Mouse (Mus musculus): Measurements from ENCODE around the gene Krt28. TPM values are rescaled to one million over a fixed set of nuclear protein-coding genes. Genes with fewer than 3 reads are reported as not detected.

Gene Krt28
- polyA plus RNA-seq, 1 experiment from 2014 or later, result not detected

Other genes starting within 250 kb of the Krt28 start
- 0.34 and 0.67 TPM in 2 replicates for gene Ccr7, start 219.8 kb downstream of the Krt28 start, polyA plus RNA-seq (2015; fragmentation: Nextera tagmentation; extraction: Ambion mirVana)
- gene Smarce1, start 143.9 kb downstream of the Krt28 start, polyA plus RNA-seq (2015; fragmentation: Nextera tagmentation; extraction: Ambion mirVana), result 136 and 143 TPM in 2 replicates
- gene Krt222, start 130.8 kb downstream of the Krt28 start, polyA plus RNA-seq (2015; fragmentation: Nextera tagmentation; extraction: Ambion mirVana), result 2.1 and 3.1 TPM in 2 replicates
- gene Krt24, start 89.6 kb downstream of the Krt28 start, polyA plus RNA-seq (2015; fragmentation: Nextera tagmentation; extraction: Ambion mirVana), result not detected in 2 replicates
- gene Krt25, start 52.0 kb downstream of the Krt28 start, polyA plus RNA-seq (2015; fragmentation: Nextera tagmentation; extraction: Ambion mirVana), result not detected in 2 replicates
- not detected in 2 replicates for gene Krt26, start 36.9 kb downstream of the Krt28 start, polyA plus RNA-seq (2015; fragmentation: Nextera tagmentation; extraction: Ambion mirVana)
- gene Krt27, start 23.8 kb downstream of the Krt28 start, polyA plus RNA-seq (2015; fragmentation: Nextera tagmentation; extraction: Ambion mirVana), result not detected in 2 replicates
- gene Krt10, start 14.5 kb upstream of the Krt28 start, polyA plus RNA-seq (2015; fragmentation: Nextera tagmentation; extraction: Ambion mirVana), result 11.8 and 18.2 TPM in 2 replicates
- gene Krt12, start 47.4 kb upstream of the Krt28 start, polyA plus RNA-seq (2015; fragmentation: Nextera tagmentation; extraction: Ambion mirVana), result not detected in 2 replicates
- 0.43 and 0.68 TPM in 2 replicates for gene Krt20, start 63.2 kb upstream of the Krt28 start, polyA plus RNA-seq (2015; fragmentation: Nextera tagmentation; extraction: Ambion mirVana)
- 0.32 and 0.35 TPM in 2 replicates for gene Krt23, start 118.2 kb upstream of the Krt28 start, polyA plus RNA-seq (2015; fragmentation: Nextera tagmentation; extraction: Ambion mirVana)
- not detected in 2 replicates for gene Krt39, start 146.4 kb upstream of the Krt28 start, polyA plus RNA-seq (2015; fragmentation: Nextera tagmentation; extraction: Ambion mirVana)
- gene Krt40, start 168.3 kb upstream of the Krt28 start, polyA plus RNA-seq (2015; fragmentation: Nextera tagmentation; extraction: Ambion mirVana), result not detected in 2 replicates
- not detected in 2 replicates for gene Krtap3-3, start 176.0 kb upstream of the Krt28 start, polyA plus RNA-seq (2015; fragmentation: Nextera tagmentation; extraction: Ambion mirVana)
- not detected in 2 replicates for gene Krtap3-2, start 181.9 kb upstream of the Krt28 start, polyA plus RNA-seq (2015; fragmentation: Nextera tagmentation; extraction: Ambion mirVana)
- not detected in 2 replicates for gene Gm11939, start 184.6 kb upstream of the Krt28 start, polyA plus RNA-seq (2015; fragmentation: Nextera tagmentation; extraction: Ambion mirVana)
- gene Krtap3-1, start 191.7 kb upstream of the Krt28 start, polyA plus RNA-seq (2015; fragmentation: Nextera tagmentation; extraction: Ambion mirVana), result not detected in 2 replicates
- gene Krtap1-5, start 206.1 kb upstream of the Krt28 start, polyA plus RNA-seq (2015; fragmentation: Nextera tagmentation; extraction: Ambion mirVana), result not detected in 2 replicates
- not detected in 2 replicates for gene Krtap1-4, start 208.8 kb upstream of the Krt28 start, polyA plus RNA-seq (2015; fragmentation: Nextera tagmentation; extraction: Ambion mirVana)
- not detected in 2 replicates for gene Krtap1-3, start 216.4 kb upstream of the Krt28 start, polyA plus RNA-seq (2015; fragmentation: Nextera tagmentation; extraction: Ambion mirVana)
- not detected in 2 replicates for gene Krtap9-3, start 223.2 kb upstream of the Krt28 start, polyA plus RNA-seq (2015; fragmentation: Nextera tagmentation; extraction: Ambion mirVana)
- not detected in 2 replicates for gene Gm11938, start 228.4 kb upstream of the Krt28 start, polyA plus RNA-seq (2015; fragmentation: Nextera tagmentation; extraction: Ambion mirVana)
- not detected in 2 replicates for gene Gm11937, start 235.3 kb upstream of the Krt28 start, polyA plus RNA-seq (2015; fragmentation: Nextera tagmentation; extraction: Ambion mirVana)
- not detected in 2 replicates for gene Krtap2-4, start 239.9 kb upstream of the Krt28 start, polyA plus RNA-seq (2015; fragmentation: Nextera tagmentation; extraction: Ambion mirVana)
- gene Gm11562, start 245.5 kb upstream of the Krt28 start, polyA plus RNA-seq (2015; fragmentation: Nextera tagmentation; extraction: Ambion mirVana), result not detected in 2 replicates

Data from heart, embryonic 15.5 days (tissue).